Mouse (Mus musculus) CH12.LX (cell line): ENCODE measurements around the gene Nfkb2.

Experiments used
- CTCF ChIP-seq, 2 experiments: IDR thresholded peaks in 1 of 2; conservative IDR thresholded peaks in 1 of 2; 2 replicates each; pipeline ENCODE4 v1.5.1; 2011 to 2012; ENCODE audit warnings: low read depth in 2 of 2, low read length in 2 of 2, improper control_type of control experiment in 1 of 2, inconsistent platforms in 1 of 2, mild to moderate bottlenecking in 1 of 2, moderate library complexity in 1 of 2
- MAFK ChIP-seq: IDR thresholded peaks from 2 replicates; pipeline ENCODE4 v1.6.1; 2011; ENCODE audit warnings: low read length, improper control_type of control experiment; ENCODE audit not compliant: insufficient replicate concordance
- NRF1 ChIP-seq: IDR thresholded peaks from 2 replicates; pipeline ENCODE4 v1.6.1; 2014; ENCODE audit warnings: low read depth, mild to moderate bottlenecking, inconsistent platforms, low read length, improper control_type of control experiment, moderate library complexity
- SIN3A ChIP-seq: IDR thresholded peaks from 2 replicates; pipeline ENCODE4 v1.6.1; 2012; ENCODE audit warnings: low read length, improper control_type of control experiment, inconsistent platforms
- TCF12 ChIP-seq: IDR thresholded peaks from 2 replicates; pipeline ENCODE4 v1.6.1; 2014; ENCODE audit warnings: low read depth, mild to moderate bottlenecking, inconsistent platforms, low read length, improper control_type of control experiment
- ZC3H11A ChIP-seq: IDR thresholded peaks from 2 replicates; pipeline ENCODE4 v1.6.1; 2012; ENCODE audit warnings: low read depth, mild to moderate bottlenecking, inconsistent platforms, low read length, improper control_type of control experiment

DNA sequence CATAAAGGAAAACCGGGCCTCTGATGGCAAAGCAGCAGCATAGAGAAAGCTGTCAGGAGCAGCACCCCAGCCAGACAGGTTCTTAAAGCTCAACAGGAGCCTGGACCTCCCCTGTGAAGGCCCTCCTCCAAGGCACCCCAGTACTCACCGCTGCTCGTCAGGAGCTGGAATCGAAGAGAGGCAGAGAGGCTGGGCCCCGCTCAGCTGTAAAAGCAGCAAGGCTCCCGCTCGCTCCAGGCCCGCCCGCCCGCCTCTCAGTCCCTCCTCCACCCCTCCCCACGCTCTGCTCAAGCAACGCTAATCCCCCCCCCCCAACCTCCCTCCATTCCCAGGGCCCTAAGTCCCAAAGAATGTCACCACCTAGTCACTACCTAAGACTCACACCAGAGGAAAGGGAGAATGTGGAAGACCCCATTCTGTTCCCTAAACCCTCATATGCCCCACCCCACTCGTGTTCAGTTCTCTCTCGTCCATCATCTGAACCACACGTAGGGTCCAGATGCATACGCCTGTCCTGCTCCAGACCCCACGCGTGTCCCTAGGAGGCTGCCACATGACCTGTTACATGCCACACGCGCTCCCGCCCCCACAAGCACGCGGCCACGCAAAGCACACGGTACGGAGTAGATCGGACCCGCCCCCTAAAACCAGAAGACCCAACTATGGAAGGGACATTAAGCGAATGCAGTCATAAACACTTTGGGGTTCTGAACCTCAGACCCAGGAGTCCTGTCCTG lies 22.1 kb downstream of the Nfkb2 start:
- no peak for TF ChIP-seq SIN3A
- TF ChIP-seq MAFK = no peak
- TF ChIP-seq ZC3H11A = no peak
- TF ChIP-seq CTCF (conservative IDR thresholded peaks at IDR 0.05 in 1 of 2, IDR thresholded peaks at IDR 0.05 in 1 of 2; ENCODE audit: low read depth in 2 of 2, low read length in 2 of 2) = no peak
- no peak for TF ChIP-seq TCF12
- no peak for TF ChIP-seq NRF1
